Mouse (Mus musculus) liver, embryonic 14.5 days (tissue): ENCODE results near the gene Pole4. TPM values are rescaled to one million over a fixed set of nuclear protein-coding genes. Genes with fewer than 3 reads are reported as not detected.
"Not testable (repeated sequence)": the region's sequence is repeated elsewhere in the genome, so short reads cannot be mapped to it uniquely, and the experiment has no call there.

Experiments
- ATAC-seq: fragments of 200-750 bp; cut with Nextera tagmentation; 2 replicates; pipeline ENCODE4 v1.8.0; 2017; ENCODE audit warnings: moderate number of reproducible peaks, mild to moderate bottlenecking, moderate library complexity; ENCODE audit not compliant: insufficient read depth
- DNase-seq, 3 experiments: peaks; one replicate each; pipeline ENCODE4 v3.0.0-alpha.2; 2012 to 2013; ENCODE audit warnings: low read depth in 3 of 3, low spot score in 3 of 3
- H3K27ac ChIP-seq: fragments of 300-500 bp; sonication (generic); 2 replicates; pipeline ENCODE4 v1.5.1; 2014; ENCODE audit warnings: moderate library complexity, mild to moderate bottlenecking, control low read depth, inconsistent platforms
- H3K27me3 ChIP-seq: fragments of 300-500 bp; sonication (generic); 2 replicates; pipeline ENCODE4 v1.6.1; 2014; ENCODE audit warnings: mild to moderate bottlenecking, low read length, moderate library complexity; ENCODE audit not compliant: control insufficient read depth, insufficient read depth
- H3K36me3 ChIP-seq: fragments of 300-500 bp; sonication (generic); replicated peaks from 2 replicates; pipeline ENCODE4 v1.6.1; 2014; ENCODE audit warnings: low read depth; ENCODE audit not compliant: control insufficient read depth, insufficient read depth
- H3K4me1 ChIP-seq, 2 experiments: fragments of 200-500 bp in 1 of 2; fragments of 300-500 bp in 1 of 2; sonication (generic) in 1 of 2; replicated peaks; 2 replicates each; pipeline ENCODE4 v1.6.1; 2012 to 2014; ENCODE audit warnings: antibody characterized with exemption in 1 of 2, inconsistent platforms in 1 of 2, low read length in 1 of 2; ENCODE audit not compliant: control insufficient read depth in 2 of 2, insufficient read depth in 2 of 2
- H3K4me2 ChIP-seq: fragments of 300-500 bp; sonication (generic); 2 replicates; pipeline ENCODE4 v1.6.1; 2014; ENCODE audit warnings: low read depth, mild to moderate bottlenecking, control low read depth, moderate library complexity
- H3K4me3 ChIP-seq, 2 experiments: fragments of 200-500 bp in 1 of 2; fragments of 300-500 bp in 1 of 2; sonication (generic) in 1 of 2; 2 replicates each; pipeline ENCODE4 v1.5.1; 2012 to 2014; ENCODE audit warnings: low read depth in 2 of 2, low read length in 2 of 2, mild to moderate bottlenecking in 2 of 2, control low read depth in 1 of 2, inconsistent platforms in 1 of 2, moderate library complexity in 1 of 2; ENCODE audit not compliant: insufficient read depth in 1 of 2
- H3K9ac ChIP-seq: fragments of 300-500 bp; sonication (generic); replicated peaks from 2 replicates; pipeline ENCODE4 v1.6.1; 2014; ENCODE audit warnings: mild to moderate bottlenecking, control low read depth, moderate library complexity
- H3K9me3 ChIP-seq: fragments of 300-500 bp; sonication (generic); 2 replicates; pipeline ENCODE4 v1.6.1; 2016; ENCODE audit warnings: low read length, mixed read lengths; ENCODE audit not compliant: control insufficient read depth
- CTCF ChIP-seq: IDR thresholded peaks from 2 replicates; pipeline ENCODE4 v1.5.1; 2016; ENCODE audit warnings: antibody characterized with exemption, low read depth, control low read depth
- EP300 ChIP-seq: IDR thresholded peaks from 2 replicates; pipeline ENCODE4 v1.6.1; 2016; ENCODE audit warnings: antibody characterized with exemption, low read depth
- WGBS: fragments of 180-500 bp; shearing (Covaris S2); extraction: QIAGEN DNeasy Blood & Tissue Kit; methylation state at CpG from one replicate; pipeline ENCODE4 v1.1.7; 2014; ENCODE audit not compliant: insufficient replicate concordance; 5-methylcytosine and 5-hydroxymethylcytosine counted together
- polyA plus RNA-seq, 2 experiments: library from polyadenylated mRNA; depleted of rRNA in 1 of 2; stranded (reverse) in 1 of 2; unstranded in 1 of 2; fragments of >200 nt; fragmentation: Nextera tagmentation in 1 of 2; extraction: Ambion mirVana in 1 of 2; gene quantifications; 2 replicates each; pipeline versions ENCODE4 v1.2.1 to v1.2.3; 2012 to 2014

Gene Pole4
- polyA plus RNA-seq, 2 experiments: 15.3 to 53.5 TPM

DNA sequence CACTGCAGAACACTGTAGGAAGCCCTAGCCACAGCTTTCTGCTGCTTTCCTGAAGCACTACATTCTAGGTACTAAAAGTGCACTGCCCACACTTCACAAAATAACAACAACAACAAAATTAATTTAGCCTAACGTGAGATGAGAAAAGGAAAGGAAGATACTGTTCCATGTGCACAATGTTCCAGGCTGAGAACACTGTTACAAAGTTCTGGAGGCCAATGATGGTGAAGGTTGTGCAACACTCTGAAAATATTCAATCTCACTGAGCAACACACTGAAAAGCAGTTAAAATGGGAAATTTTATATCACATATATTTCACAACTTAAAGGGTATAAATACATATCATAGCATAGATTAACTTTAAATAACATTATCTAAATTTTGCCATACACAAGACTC is 58.2 kb downstream of the Pole4 start:
- no peak for ATAC-seq
- DNase-seq: no peak

DNA sequence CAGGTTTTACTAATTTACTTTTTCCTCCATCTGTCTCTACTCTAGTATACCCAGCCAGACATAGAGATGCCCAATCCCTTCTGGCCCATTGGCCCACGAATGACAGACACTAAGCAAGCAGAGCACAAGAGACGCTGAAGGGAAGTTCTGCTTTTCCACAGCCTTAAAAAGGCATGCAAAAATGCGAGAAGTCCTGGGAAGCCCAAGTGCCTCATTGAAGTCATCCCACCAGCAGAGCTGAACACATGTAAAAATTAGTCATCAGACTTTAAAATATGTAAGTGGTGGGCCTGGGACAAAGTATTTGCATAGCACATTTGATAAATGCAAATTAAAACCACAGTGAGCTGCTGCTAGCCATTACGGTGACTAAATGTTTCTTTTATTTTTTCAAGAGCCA is 65.1 kb downstream of the Pole4 start:
- Histone ChIP-seq H3K9me3 (no peaks in the 10 kb centered on the region), H3K4me3 (no peak overlapping the region), H3K4me1 (no peaks in the 10 kb centered on the region), H3K4me2 (no peak overlapping the region), H3K9ac (no peak overlapping the region), H3K27me3 (no peaks in the 10 kb centered on the region), H3K36me3 (no peaks in the 10 kb centered on the region), H3K27ac (no peak overlapping the region)
- no peak for TF ChIP-seq CTCF
- no peak for TF ChIP-seq EP300
- no peak for DNase-seq
- WGBS: 52% methylated on average over 4 of the region's 4 CpGs
- ATAC-seq: no peak

More for the DNA sequence above, 58.2 kb downstream of the Pole4 start:
- Histone ChIP-seq H3K9me3 (no peaks in the 10 kb centered on the region), H3K36me3 (peaks cover 5% of the 10 kb centered on the region), H3K4me1 (peaks cover 3% of the 10 kb centered on the region in 2 experiments; a peak in 3 of 4 replicates), H3K27ac (no peak overlapping the region), H3K4me2 (no peak overlapping the region), H3K9ac (no peak overlapping the region), H3K27me3 (no peaks in the 10 kb centered on the region), H3K4me3 (no peak overlapping the region)
- 68% methylated on average over 1 of the region's 1 CpGs for WGBS
- TF ChIP-seq CTCF (no peak), EP300 (no peak)

DNA sequence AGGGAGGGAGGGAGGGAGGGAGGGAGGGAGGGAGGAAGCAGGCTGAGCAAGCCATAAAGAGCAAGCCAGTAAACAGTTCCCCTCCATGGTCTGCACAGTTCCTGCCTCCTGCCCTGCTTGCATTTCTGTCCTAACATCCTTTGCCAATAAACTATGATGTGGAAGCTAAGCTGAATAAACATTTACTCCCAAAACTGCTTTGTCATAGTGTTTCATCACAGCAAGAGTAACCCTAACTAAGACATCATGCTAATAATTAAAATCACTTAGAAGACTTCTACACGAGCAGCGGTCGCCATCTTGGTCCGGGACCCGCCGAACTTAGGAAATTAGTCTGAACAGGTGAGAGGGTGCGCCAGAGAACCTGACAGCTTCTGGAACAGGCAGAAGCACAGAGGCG is 79.8 kb downstream of the Pole4 start:
- H3K9ac ChIP-seq, H3K4me3 ChIP-seq, H3K9me3 ChIP-seq, H3K27me3 ChIP-seq, H3K4me1 ChIP-seq, ATAC-seq, DNase-seq, H3K4me2 ChIP-seq, H3K27ac ChIP-seq, H3K36me3 ChIP-seq: not testable (repeated sequence)
- WGBS: 85% methylated on average over 7 of the region's 8 CpGs

DNA sequence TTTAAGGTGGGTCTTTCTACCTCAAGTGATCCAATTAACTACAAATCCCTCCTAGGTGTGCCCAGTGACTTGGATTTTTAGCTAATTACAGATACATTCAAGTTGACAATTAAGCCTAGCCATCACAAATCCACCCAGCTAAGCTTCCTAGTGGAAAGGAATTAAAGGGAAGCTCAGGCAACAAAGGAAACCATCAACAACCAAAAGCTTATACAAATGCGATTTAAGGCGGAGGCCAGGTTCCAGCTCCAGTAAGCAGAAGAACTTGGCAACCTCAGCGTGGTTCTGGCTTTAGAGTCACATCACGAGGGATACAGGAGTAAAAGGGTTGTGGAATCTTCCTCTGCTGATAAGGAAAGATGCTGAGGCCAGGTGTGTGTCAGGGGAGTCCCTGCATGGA is 92.0 kb downstream of the Pole4 start:
- no peak for ATAC-seq
- no peaks in the 10 kb centered on the region for H3K9me3 ChIP-seq
- TF ChIP-seq EP300: no peak
- TF ChIP-seq CTCF: no peak
- WGBS: 54% methylated on average over 4 of the region's 4 CpGs
- no peaks in the 10 kb centered on the region for H3K27me3 ChIP-seq
- H3K27ac ChIP-seq: no peak overlapping the region
- H3K9ac ChIP-seq: no peak overlapping the region
- H3K4me3 ChIP-seq: no peak overlapping the region
- no peak overlapping the region for H3K4me2 ChIP-seq
- no peaks in the 10 kb centered on the region for H3K4me1 ChIP-seq
- no peak for DNase-seq
- H3K36me3 ChIP-seq: no peaks in the 10 kb centered on the region

DNA sequence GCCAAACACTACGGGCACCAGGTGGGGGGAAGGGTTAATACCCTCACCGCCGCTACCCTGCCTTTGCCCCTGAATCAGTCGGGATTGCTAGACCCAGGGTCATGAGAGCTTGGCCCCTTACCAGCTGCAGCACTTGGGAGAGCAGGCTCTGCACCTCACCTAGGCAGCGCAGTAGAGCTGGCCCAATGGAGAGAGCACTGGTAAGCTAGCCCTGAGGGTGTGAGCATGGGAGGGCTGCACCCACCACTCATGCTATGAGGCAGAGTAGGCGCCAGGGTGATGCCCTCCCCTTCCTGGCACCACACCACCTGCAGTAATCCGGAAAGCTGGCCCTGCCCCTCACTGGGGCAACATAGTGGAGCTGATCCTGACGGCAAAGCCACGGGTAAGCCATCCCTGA is 94.1 kb downstream of the Pole4 start:
- no peaks in the 10 kb centered on the region for H3K36me3 ChIP-seq
- 58% methylated on average over 9 of the region's 9 CpGs for WGBS
- TF ChIP-seq EP300 (no peak), CTCF (no peak)
- H3K4me2 ChIP-seq: no peak overlapping the region
- DNase-seq (no peak), ATAC-seq (no peak)
- H3K4me1 ChIP-seq: no peaks in the 10 kb centered on the region
- no peak overlapping the region for H3K9ac ChIP-seq
- H3K27ac ChIP-seq: no peak overlapping the region
- no peaks in the 10 kb centered on the region for H3K27me3 ChIP-seq
- no peaks in the 10 kb centered on the region for H3K9me3 ChIP-seq
- H3K4me3 ChIP-seq: no peak overlapping the region
